In genomic region chr5:51801486-51801885, GRCm38 (mm10) we compare ENCODE assay signal across 28 mouse cellular contexts.
DNase-seq lines count a peak whose midpoint lies in the region; ATAC-seq lines count a peak whose summit lies in the region.
"Had no signal": no experiment of that assay in that cellular context is flagged by ENCODE, and none has a peak within 500 bp of the region (broad histone marks: within the 10 kb centered on the region; RNA-seq: fewer than 3 reads in every experiment).

No protein-coding gene starts in this region.

- no peak overlapping the region for H3K27ac ChIP-seq in heart, embryonic 14.5 days (replicated peaks in 1 of 2; ENCODE audit: control insufficient read depth in 1 of 2, insufficient read depth in 1 of 2, low read depth in 2 of 2, low read length in 2 of 2)
- no peak overlapping the region for H3K27ac ChIP-seq in heart, embryonic 11.5 days (ENCODE audit: low read depth, low read length)
- H3K27ac ChIP-seq: forebrain, embryonic 10.5 days; heart, adult 2 months; hindbrain, embryonic 14.5 days; limb, embryonic 12.5 days; liver, embryonic 12.5 days; neural tube, embryonic 12.5 days had no signal

- no peak for ATAC-seq in heart, embryonic 14.5 days (ENCODE audit: insufficient number of reproducible peaks, insufficient read depth, low FRiP score, low read depth)
- ATAC-seq in heart, embryonic 11.5 days (replicated peaks; ENCODE audit: insufficient number of reproducible peaks, low FRiP score, low TSS enrichment): no peak
- ATAC-seq: forebrain, embryonic 16.5 days; liver, embryonic 12.5 days; Patski had no signal

- H3K27me3 ChIP-seq in heart, embryonic 14.5 days (ENCODE audit: control insufficient read depth, insufficient read depth, low read length): no peaks in the 10 kb centered on the region
- H3K27me3 ChIP-seq in heart, embryonic 11.5 days (ENCODE audit: control insufficient read depth, insufficient read depth, low read length): no peaks in the 10 kb centered on the region
- H3K27me3 ChIP-seq: CH12.LX; liver, embryonic 12.5 days; neural tube, embryonic 12.5 days; Patski had no signal

- peak; percentile 82 for DNase-seq in brain, adult 2 months (ENCODE audit: low read depth, low spot score)
- peak; percentile 58 for DNase-seq in cerebellum, adult 11-12 months
- DNase-seq in cerebellum, postnatal 10 days: peak; percentile 56 to 64
- DNase-seq in layer of hippocampus, postnatal 36 days: no peak
- no peak for DNase-seq in layer of hippocampus, adult 9-10 months (ENCODE audit: low spot score)
- DNase-seq: adrenal gland, postnatal 36 days; B cell, adult 2 months; gastrocnemius, postnatal 25 days; heart, postnatal 4 days; kidney, adult 8-10 months; kidney, postnatal 10 days; lung, adult 18-20 months; lung, postnatal 14 days; right cerebral cortex, postnatal 25 days; thymus, postnatal 36 days had no signal

- WGBS in heart, embryonic 14.5 days: 55% methylated on average over 8 of the region's 8 CpGs
- 54% methylated on average over 8 of the region's 8 CpGs for WGBS in heart, embryonic 11.5 days (ENCODE audit: insufficient replicate concordance)

- no peak overlapping the region for H3K9ac ChIP-seq in heart, embryonic 14.5 days (ENCODE audit: low read length)
- no peak overlapping the region for H3K9ac ChIP-seq in heart, embryonic 11.5 days (ENCODE audit: low read depth, low read length)
- H3K9ac ChIP-seq: hindbrain, embryonic 14.5 days; limb, embryonic 12.5 days; liver, embryonic 12.5 days; neural tube, embryonic 12.5 days had no signal

- no peaks in the 10 kb centered on the region for H3K9me3 ChIP-seq in heart, embryonic 14.5 days (ENCODE audit: control insufficient read depth, low read length)
- H3K9me3 ChIP-seq in heart, embryonic 11.5 days (replicated peaks; ENCODE audit: control insufficient read depth, low read length): no peaks in the 10 kb centered on the region
- H3K9me3 ChIP-seq: forebrain, embryonic 10.5 days; limb, embryonic 12.5 days; liver, embryonic 12.5 days; neural tube, embryonic 12.5 days had no signal

- no peak overlapping the region for H3K4me3 ChIP-seq in heart, embryonic 14.5 days (ENCODE audit: control insufficient read depth in 1 of 2, insufficient read depth in 1 of 2, low read depth in 1 of 2, low read length in 2 of 2)
- H3K4me3 ChIP-seq in heart, embryonic 11.5 days (ENCODE audit: low read depth, low read length): no peak overlapping the region
- H3K4me3 ChIP-seq: forebrain, embryonic 10.5 days; heart, adult 2 months; limb, embryonic 12.5 days; liver, embryonic 12.5 days; neural tube, embryonic 12.5 days had no signal

- H3K36me3 ChIP-seq in heart, embryonic 14.5 days (ENCODE audit: control insufficient read depth, insufficient read depth, low read length): no peaks in the 10 kb centered on the region
- no peaks in the 10 kb centered on the region for H3K36me3 ChIP-seq in heart, embryonic 11.5 days (ENCODE audit: control insufficient read depth, insufficient read depth, low read length)
- H3K36me3 ChIP-seq: forebrain, embryonic 10.5 days; G1E; limb, embryonic 12.5 days; liver, embryonic 12.5 days; neural tube, embryonic 12.5 days had no signal

- H3K4me2 ChIP-seq in heart, embryonic 14.5 days (ENCODE audit: low read length): peak overlapping the region; percentile 9; the same call in 1 of the 2 replicates
- H3K4me2 ChIP-seq in heart, embryonic 11.5 days: no peak overlapping the region
- H3K4me2 ChIP-seq: hindbrain, embryonic 14.5 days; limb, embryonic 12.5 days; liver, embryonic 12.5 days; midbrain, embryonic 11.5 days; neural tube, embryonic 12.5 days had no signal

- peaks cover 9% of the 10 kb centered on the region in 2 experiments for H3K4me1 ChIP-seq in heart, embryonic 14.5 days (ENCODE audit: control insufficient read depth in 2 of 2, insufficient read depth in 2 of 2, low read length in 2 of 2)
- 0 out of 2 replicates have a peak, but pooled peaks cover 3% of the 10 kb centered on the region for H3K4me1 ChIP-seq in heart, embryonic 11.5 days (ENCODE audit: control insufficient read depth, insufficient read depth, low read length)
- H3K4me1 ChIP-seq: forebrain, embryonic 10.5 days; limb, embryonic 12.5 days; liver, embryonic 12.5 days; neural tube, embryonic 12.5 days had no signal

Comparison
In these comparisons a context has a peak if more than half of its experiments do, and no peak if none do; other contexts are left out.
1. DNase-seq: peak in brain, adult 2 months (single experiment), cerebellum, adult 11-12 months (single experiment) and cerebellum, postnatal 10 days (2 of 2); none in layer of hippocampus, postnatal 36 days (0 of 2) and layer of hippocampus, adult 9-10 months (single experiment).